Mouse (Mus musculus) thymus, adult 2 months (tissue): ENCODE measurements around the gene Fam50b.

ENCODE experiments used
- CTCF ChIP-seq: fragments of 200-500 bp; IDR thresholded peaks from 2 replicates; pipeline ENCODE4 v1.5.1; 2012; ENCODE audit warnings: mild to moderate bottlenecking, control low read depth, low read length, moderate library complexity, borderline replicate concordance; ENCODE audit not compliant: control insufficient read depth, poor library complexity, insufficient read depth; ENCODE audit errors: extremely low read depth
- POLR2A ChIP-seq: fragments of 200-500 bp; IDR thresholded peaks from 2 replicates; pipeline ENCODE4 v1.6.1; 2012; ENCODE audit warnings: mild to moderate bottlenecking, low read length, control low read depth, moderate library complexity; ENCODE audit not compliant: control insufficient read depth, poor library complexity, insufficient read depth; ENCODE audit errors: extremely low read depth

DNA sequence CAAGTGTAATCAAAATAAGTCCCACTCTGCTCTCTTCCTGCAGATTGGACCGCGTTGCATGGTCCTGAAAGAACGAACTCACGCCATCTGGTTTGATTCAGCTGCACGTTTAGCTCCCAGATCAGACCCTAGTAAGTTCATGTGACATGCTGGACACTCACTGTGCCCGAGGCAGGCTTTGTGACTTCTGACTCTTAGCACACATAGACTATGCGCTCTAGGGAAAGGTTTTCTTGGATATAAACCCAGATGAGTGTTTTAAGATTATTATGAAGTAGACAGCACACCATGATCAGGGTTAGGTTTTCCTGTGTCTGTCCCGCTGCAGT lies 8.2 kb upstream of the Fam50b start:
- TF ChIP-seq POLR2A (no peak), CTCF (no peak)
